Mouse (Mus musculus) lung, embryonic 16.5 days (tissue): ENCODE measurements around the gene Kcnj15. TPM values are rescaled to one million over a fixed set of nuclear protein-coding genes. Genes with fewer than 3 reads are reported as not detected.

ENCODE experiments used
- ATAC-seq: fragments of 200-750 bp; cut with Nextera tagmentation; 2 replicates; pipeline ENCODE4 v1.8.0; 2017; ENCODE audit warnings: low read depth, mild to moderate bottlenecking, moderate library complexity
- H3K27ac ChIP-seq: fragments of 300-500 bp; sonication (generic); 2 replicates; pipeline ENCODE4 v1.5.1; 2014; ENCODE audit warnings: mild to moderate bottlenecking, control low read depth, low read length
- H3K27me3 ChIP-seq: fragments of 300-500 bp; sonication (generic); 2 replicates; pipeline ENCODE4 v1.6.1; 2014; ENCODE audit warnings: low read depth, low read length, mixed read lengths; ENCODE audit not compliant: control insufficient read depth, insufficient read depth
- H3K36me3 ChIP-seq: fragments of 300-500 bp; sonication (generic); 2 replicates; pipeline ENCODE4 v1.6.1; 2014; ENCODE audit warnings: low read length; ENCODE audit not compliant: control insufficient read depth, insufficient read depth
- H3K4me1 ChIP-seq: fragments of 300-500 bp; sonication (generic); replicated peaks from 2 replicates; pipeline ENCODE4 v1.6.1; 2014; ENCODE audit warnings: low read length, mixed read lengths; ENCODE audit not compliant: control insufficient read depth, insufficient read depth
- H3K4me2 ChIP-seq: fragments of 300-500 bp; sonication (generic); 2 replicates; pipeline ENCODE4 v1.6.1; 2014; ENCODE audit warnings: low read depth, low read length, control low read depth
- H3K4me3 ChIP-seq: fragments of 300-500 bp; sonication (generic); 2 replicates; pipeline ENCODE4 v1.5.1; 2014; ENCODE audit warnings: mild to moderate bottlenecking, low read length, control low read depth
- H3K9ac ChIP-seq: fragments of 300-500 bp; sonication (generic); 2 replicates; pipeline ENCODE4 v1.6.1; 2014; ENCODE audit warnings: low read length, control low read depth
- H3K9me3 ChIP-seq: fragments of 300-500 bp; sonication (generic); 2 replicates; pipeline ENCODE4 v1.6.1; 2016; ENCODE audit warnings: low read length; ENCODE audit not compliant: control insufficient read depth
- WGBS: fragments of 180-500 bp; shearing (Covaris S2); extraction: QIAGEN DNeasy Blood & Tissue Kit; methylation state at CpG from one replicate; pipeline ENCODE4 v1.1.7; 2014; 5-methylcytosine and 5-hydroxymethylcytosine counted together
- polyA plus RNA-seq: library from polyadenylated mRNA; unstranded; fragments of >200 nt; fragmentation: Nextera tagmentation; extraction: Ambion mirVana; gene quantifications from 2 replicates; pipeline ENCODE4 v1.2.1, GENCODE M21; 2015

The Kcnj15 gene
- polyA plus RNA-seq, 1 experiment from 2014 or later, result 4.0 TPM

GRCm38 (mm10) chr16:95221051-95221450, 36.3 kb upstream of the Kcnj15 start:
- Histone ChIP-seq H3K27me3 (no peaks in the 10 kb centered on the region), H3K9ac (no peak overlapping the region), H3K4me1 (peaks cover 25% of the 10 kb centered on the region), H3K4me2 (no peak overlapping the region), H3K9me3 (no peaks in the 10 kb centered on the region), H3K4me3 (no peak overlapping the region), H3K36me3 (no peaks in the 10 kb centered on the region), H3K27ac (peak overlapping the region; percentile 68)
- ATAC-seq, result peak; percentile 43
- WGBS, result 49% methylated on average over 4 of the region's 4 CpGs

DNA sequence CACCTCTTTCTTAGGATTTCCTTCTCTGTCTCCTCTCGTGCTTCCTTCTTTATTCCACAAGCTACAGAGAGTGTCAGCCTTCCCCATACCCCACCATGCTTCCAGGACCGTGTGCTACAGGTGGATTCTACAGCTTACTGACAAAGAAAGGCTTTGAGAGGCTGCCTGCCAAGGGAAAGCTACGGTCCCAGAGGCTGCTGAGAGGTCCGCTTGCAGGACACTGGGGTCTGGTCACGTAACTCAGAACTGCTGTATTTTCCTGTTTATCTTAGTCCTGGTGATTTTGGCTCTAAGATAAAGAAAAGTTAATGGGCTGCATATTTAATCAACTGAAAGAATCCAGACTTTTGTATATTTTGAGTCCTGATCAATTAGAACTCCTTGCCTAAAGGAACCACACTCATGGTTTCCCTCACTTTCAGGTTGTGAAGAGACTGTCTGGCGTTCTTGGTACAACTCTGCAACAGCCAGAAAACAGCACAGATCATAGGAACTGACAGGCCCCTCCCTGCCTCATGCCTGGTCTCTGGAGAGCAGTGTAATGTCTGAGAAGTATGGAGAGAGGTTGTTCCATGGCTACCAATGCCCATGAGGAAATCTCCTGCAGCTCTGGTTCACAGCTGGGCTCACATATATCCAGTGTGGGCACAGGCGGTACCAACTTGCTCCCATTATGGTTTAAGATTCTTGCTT, 35.2 kb upstream of the Kcnj15 start:
- Histone ChIP-seq H3K4me1 (peaks cover 25% of the 10 kb centered on the region), H3K36me3 (no peaks in the 10 kb centered on the region), H3K4me3 (no peak overlapping the region), H3K27ac (peak overlapping the region; percentile 68), H3K4me2 (no peak overlapping the region), H3K27me3 (no peaks in the 10 kb centered on the region), H3K9me3 (no peaks in the 10 kb centered on the region), H3K9ac (no peak overlapping the region; the same call in 1 of the 2 replicates)
- ATAC-seq, result peak; percentile 81
- WGBS, result 27% methylated on average over 7 of the region's 7 CpGs

DNA sequence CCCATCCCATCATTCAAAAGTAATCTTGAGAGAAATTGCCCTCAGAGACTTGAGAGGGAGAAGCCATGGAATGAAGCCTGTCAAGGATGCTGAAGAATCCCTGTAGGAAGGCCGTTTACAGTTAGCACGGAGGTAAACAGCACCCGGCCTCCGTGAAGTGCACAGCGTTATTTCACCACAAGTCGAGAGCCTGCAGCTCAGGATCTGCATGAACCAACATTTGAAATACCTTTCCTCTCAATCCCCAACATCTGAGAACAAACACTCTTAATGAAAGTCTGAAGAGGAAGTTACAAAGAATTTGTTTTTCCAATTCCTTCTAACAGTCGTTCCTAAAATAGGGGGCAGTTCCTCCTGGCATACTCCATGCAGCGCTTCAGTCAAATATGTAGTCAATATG, 33.9 kb upstream of the Kcnj15 start:
- H3K27ac ChIP-seq, result peak overlapping the region; percentile 84
- no peak overlapping the region for H3K9ac ChIP-seq
- H3K4me1 ChIP-seq, result peaks cover 25% of the 10 kb centered on the region
- WGBS, result 51% methylated on average over 8 of the region's 8 CpGs
- H3K4me3 ChIP-seq, result no peak overlapping the region
- no peaks in the 10 kb centered on the region for H3K36me3 ChIP-seq
- no peak overlapping the region for H3K4me2 ChIP-seq
- peak; percentile 53; the same call in 1 of the 2 replicates for ATAC-seq
- H3K27me3 ChIP-seq, result no peaks in the 10 kb centered on the region
- no peaks in the 10 kb centered on the region for H3K9me3 ChIP-seq

DNA sequence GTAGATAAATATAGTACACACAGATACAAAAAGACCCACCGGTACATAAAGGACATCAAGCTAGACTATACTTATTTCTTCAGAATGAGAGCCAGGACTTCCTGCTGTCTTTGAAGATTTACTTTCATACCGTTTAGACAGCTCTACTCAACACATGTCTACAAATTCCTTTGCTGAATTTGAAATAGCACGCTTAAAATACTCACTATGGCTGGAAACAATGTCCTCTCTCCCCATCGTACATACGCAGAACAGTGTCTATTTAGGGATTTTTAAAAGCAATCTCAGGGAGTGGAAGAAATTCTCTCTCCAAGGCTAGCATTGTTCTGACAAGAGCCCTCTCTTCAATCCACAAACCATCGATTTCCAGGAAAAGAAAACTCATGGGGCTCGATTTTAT, 32.1 kb upstream of the Kcnj15 start:
- H3K4me3 ChIP-seq, result no peak overlapping the region
- H3K9ac ChIP-seq, result no peak overlapping the region
- WGBS, result 51% methylated on average over 7 of the region's 7 CpGs
- no peak for ATAC-seq
- H3K27ac ChIP-seq, result no peak overlapping the region
- H3K9me3 ChIP-seq, result no peaks in the 10 kb centered on the region
- no peak overlapping the region for H3K4me2 ChIP-seq
- H3K4me1 ChIP-seq, result peaks cover 25% of the 10 kb centered on the region
- no peaks in the 10 kb centered on the region for H3K36me3 ChIP-seq
- H3K27me3 ChIP-seq, result no peaks in the 10 kb centered on the region

- Histone ChIP-seq H3K27ac (no peak overlapping the region), H3K4me3 (no peak overlapping the region), H3K27me3 (no peaks in the 10 kb centered on the region), H3K4me2 (no peak overlapping the region), H3K36me3 (no peaks in the 10 kb centered on the region), H3K4me1 (peaks cover 3% of the 10 kb centered on the region), H3K9ac (no peak overlapping the region), H3K9me3 (no peaks in the 10 kb centered on the region)
- 41% methylated on average over 4 of the region's 4 CpGs for WGBS
- ATAC-seq, result peak; percentile 36; the same call in 1 of the 2 replicates
Measured at GRCm38 (mm10) chr16:95231768-95232167, 25.6 kb upstream of the Kcnj15 start.

- Histone ChIP-seq H3K4me3 (no peak overlapping the region), H3K27me3 (no peaks in the 10 kb centered on the region), H3K9me3 (no peaks in the 10 kb centered on the region), H3K4me1 (peaks cover 7% of the 10 kb centered on the region), H3K27ac (peak overlapping the region; percentile 68), H3K36me3 (no peaks in the 10 kb centered on the region), H3K4me2 (no peak overlapping the region), H3K9ac (no peak overlapping the region)
- peak; percentile 84 for ATAC-seq
- WGBS, result 54% methylated on average over 2 of the region's 2 CpGs
Measured at GRCm38 (mm10) chr16:95234891-95235548, 22.3 kb upstream of the Kcnj15 start.

- Histone ChIP-seq H3K36me3 (no peaks in the 10 kb centered on the region), H3K4me2 (no peak overlapping the region), H3K27ac (peak overlapping the region; percentile 17; the same call in 1 of the 2 replicates), H3K4me3 (no peak overlapping the region), H3K4me1 (peaks cover 11% of the 10 kb centered on the region), H3K9ac (no peak overlapping the region), H3K9me3 (no peaks in the 10 kb centered on the region), H3K27me3 (no peaks in the 10 kb centered on the region)
- WGBS, result 55% methylated on average over 7 of the region's 7 CpGs
- no peak for ATAC-seq
Measured at GRCm38 (mm10) chr16:95239209-95239925, 18.0 kb upstream of the Kcnj15 start.

DNA sequence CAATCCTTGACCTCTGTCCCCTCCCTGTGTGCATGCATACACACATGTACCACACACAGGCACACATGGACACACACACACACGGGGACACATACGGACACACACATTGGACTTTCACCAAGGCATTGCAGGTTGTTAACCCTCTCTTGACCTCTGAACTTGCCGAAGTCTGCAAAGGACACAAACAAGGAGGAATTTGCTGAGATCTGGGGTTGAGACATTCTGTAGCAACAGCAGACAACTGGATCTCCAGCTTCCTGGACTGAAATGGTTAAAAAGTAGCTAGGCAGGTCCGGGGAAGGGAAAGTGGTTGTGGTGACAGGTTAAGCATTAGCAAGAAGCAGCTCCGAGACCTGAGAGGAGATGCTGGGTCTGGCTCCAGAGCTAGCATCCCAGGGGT, 16.7 kb upstream of the Kcnj15 start:
- ATAC-seq, result no peak
- 33% methylated on average over 5 of the region's 5 CpGs for WGBS
- Histone ChIP-seq H3K4me3 (no peak overlapping the region), H3K9ac (no peak overlapping the region), H3K4me2 (no peak overlapping the region), H3K27me3 (no peaks in the 10 kb centered on the region), H3K4me1 (peaks cover 16% of the 10 kb centered on the region), H3K9me3 (no peaks in the 10 kb centered on the region), H3K27ac (no peak overlapping the region), H3K36me3 (no peaks in the 10 kb centered on the region)

DNA sequence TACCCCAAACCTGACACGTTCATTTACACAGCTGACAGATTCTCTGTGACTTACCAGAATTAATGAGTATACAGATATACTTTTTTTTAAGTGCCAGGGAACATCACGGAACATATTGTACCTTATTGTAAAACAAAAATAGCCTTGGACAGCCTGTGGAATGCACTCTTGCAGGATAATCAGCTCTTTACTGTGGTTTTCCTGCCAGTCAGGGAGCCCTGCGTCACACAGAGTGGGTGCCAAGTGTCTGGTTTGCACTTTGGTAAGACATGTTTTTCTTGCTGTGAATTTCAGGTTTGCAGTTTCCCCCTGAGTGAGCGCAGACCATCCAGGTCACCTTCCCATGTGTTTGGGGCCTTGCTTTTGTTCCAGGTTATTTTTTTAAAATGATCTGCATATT, 15.8 kb upstream of the Kcnj15 start:
- WGBS, result 34% methylated on average over 4 of the region's 4 CpGs
- H3K27me3 ChIP-seq, result no peaks in the 10 kb centered on the region
- H3K4me2 ChIP-seq, result no peak overlapping the region
- no peaks in the 10 kb centered on the region for H3K9me3 ChIP-seq
- no peak overlapping the region for H3K9ac ChIP-seq
- ATAC-seq, result peak; percentile 53; the same call in 1 of the 2 replicates
- H3K4me1 ChIP-seq, result peaks cover 16% of the 10 kb centered on the region
- H3K27ac ChIP-seq, result peak overlapping the region; percentile 81
- no peaks in the 10 kb centered on the region for H3K36me3 ChIP-seq
- H3K4me3 ChIP-seq, result no peak overlapping the region
